Mouse (Mus musculus): ENCODE measurements at regions not wholly inside any gene's neighbourhood (a gene's known extent, or its start where the extent isn't known, plus 50 kb on each side); places are given as distances from the start of the nearest gene placed in this dataset.

DNA sequence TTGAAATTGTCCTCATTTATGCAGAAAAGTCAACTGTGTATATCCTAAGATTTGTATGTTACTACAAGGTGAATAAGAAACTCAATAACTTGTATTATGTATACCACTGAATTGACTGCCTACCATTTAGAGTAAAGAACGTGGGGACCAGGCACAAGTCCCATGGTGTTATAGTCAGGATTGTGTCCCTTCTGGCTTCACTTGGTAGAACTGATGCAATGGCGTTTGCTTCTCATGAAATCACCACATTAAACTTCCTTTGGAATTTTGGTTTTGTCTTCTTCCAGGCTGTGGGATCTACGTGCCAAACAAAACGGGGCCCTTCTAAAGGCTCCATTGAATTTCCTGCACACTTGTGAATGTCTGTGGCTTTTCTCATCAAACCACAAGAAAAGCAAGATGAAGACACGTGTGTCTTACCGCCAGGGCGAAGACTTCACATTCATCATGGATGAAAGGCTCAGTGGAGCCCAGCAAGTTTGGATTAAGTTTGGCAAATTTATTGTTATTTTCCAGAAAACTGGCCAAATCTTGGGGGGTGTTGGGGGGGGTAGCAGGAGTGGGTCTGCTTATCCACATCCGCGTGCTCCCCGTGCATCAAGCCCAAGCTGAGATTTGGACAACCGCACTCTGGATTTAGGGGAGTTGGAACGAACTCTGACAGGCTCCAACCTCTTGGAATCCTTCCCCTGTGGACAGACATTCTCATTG is 353.3 kb downstream of the Ankrd50 start:
- no peak for DNase-seq (ENCODE audit: low spot score in 2 of 2)

DNA sequence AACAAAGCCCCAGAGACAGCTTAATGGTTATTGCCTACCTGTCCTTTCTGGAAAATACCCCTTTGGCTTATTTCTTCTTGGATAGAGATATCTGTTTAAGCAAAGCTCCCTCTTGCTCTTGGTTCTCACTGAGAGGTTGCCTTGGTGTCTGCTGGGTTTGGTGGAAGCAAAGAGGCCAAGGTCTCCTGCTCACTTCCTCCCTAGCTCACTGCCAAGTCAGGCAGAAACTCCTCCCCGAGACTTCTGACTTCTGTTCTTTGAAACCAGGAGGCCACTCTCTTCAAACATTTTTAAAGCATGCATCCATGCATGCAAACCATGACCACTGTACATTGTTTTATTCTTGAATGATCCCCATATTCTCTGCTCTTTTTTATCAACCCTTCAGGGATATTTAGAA is 354.6 kb downstream of the Ankrd50 start:
- no peak for DNase-seq (ENCODE audit: low spot score in 2 of 2)

DNA sequence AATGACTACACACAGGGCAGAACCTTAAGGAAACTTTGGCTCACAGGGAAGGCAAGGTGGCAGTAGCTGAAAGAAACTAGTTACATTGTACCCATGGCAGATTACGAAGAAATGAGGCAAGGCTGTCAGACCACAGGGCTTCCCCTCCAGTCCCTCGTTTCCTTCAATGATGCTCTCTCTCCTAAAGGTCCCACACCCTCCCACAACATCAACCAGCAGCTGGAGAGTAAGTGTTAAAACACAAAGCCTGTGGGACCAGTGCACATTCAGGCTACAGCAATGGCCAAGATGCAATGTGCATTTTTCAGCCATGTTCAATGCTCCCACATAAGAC is 355.5 kb downstream of the Ankrd50 start:
- no peak for DNase-seq (ENCODE audit: low spot score in 2 of 2)

DNA sequence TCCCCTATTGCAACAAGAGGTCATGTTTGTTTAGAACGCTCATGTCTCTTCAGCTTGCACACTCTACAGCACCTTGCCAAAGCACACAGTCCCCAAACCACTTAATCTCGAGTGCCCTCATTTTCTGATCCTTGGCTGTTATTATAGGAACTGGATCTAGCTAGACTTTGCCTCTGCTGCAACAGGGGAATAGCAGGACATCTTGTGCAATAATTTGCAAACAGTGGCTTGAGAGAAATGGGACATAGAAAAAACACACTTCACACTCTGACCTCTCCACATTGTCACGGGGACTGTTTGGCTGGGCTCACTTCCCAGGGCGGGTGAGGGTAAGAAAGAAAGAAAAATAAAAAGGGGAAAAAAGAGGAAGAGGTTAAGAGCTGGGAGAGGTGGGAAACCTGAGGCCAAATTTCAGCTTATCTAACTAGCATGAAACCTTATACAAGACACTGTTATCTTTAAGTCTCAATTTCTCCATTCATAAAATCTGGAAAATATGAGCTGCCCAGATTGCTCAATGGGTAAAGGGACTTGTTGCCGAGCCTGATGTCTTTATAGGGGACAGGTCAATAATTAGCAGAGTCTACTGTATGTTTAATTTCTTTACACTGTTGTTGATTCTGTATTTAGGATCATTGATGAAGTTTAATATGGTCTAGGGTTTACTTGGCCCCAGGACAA is 356.0 kb downstream of the Ankrd50 start:
- no peak for DNase-seq (ENCODE audit: low spot score in 2 of 2)

DNA sequence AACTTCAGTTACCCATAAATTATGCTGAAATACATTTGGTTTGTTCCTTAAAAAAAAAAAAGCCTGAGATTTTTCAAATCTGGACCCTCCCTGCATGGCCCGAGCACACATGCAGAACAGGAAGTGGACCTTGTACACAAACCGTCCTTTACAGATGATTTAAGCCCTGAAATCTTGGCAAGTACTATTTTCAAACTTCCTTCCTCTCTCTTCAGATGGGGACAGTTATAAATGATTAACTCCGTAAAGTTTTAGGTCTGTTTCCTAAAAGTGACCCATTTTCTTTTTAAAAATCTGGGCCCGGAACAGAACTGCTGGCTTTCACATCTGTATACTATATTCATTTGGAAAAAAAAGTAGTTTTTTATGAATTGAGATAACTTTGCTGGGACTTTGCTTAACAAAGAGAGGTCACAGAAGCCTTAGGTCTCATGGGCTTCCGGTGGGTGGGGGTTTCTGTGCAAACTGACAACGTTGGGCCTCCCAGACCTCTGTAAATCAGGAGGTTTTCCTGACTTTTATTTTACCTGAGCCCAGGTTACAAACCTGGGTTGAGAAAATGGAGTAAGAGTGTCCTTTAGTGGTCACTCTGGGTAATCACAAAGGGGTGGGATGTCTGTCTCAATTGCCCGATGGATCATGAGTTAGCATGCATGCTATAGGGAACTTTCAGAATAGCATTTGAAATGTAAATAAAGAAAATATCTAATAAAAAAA is 368.4 kb downstream of the Ankrd50 start:
- no peak for DNase-seq (ENCODE audit: low spot score in 2 of 2)

DNA sequence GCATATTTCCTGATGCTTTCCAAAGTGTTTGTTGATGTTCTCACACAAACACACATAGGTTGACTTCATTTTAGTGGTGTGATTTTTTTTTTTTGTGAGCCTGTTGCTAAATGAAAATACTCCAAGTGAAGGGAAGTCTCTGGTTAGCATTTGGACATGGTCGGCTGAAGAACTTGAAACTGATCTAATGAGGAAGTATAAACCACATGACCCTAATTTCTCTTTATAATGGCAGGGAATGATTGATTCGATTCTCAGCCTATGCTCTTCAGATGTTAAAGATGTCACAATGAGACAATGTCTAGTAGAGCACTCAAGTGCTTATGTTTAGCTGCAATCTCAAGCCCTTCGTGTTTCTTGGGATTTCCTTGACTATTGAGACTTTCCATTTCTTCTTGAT is 372.1 kb downstream of the Ankrd50 start:
- no peak for DNase-seq (ENCODE audit: low spot score in 2 of 2)

GRCm38 (mm10) chr3:38105022-38105857 is 379.4 kb downstream of the Ankrd50 start:
- no peak for DNase-seq (ENCODE audit: low spot score in 2 of 2)

DNA sequence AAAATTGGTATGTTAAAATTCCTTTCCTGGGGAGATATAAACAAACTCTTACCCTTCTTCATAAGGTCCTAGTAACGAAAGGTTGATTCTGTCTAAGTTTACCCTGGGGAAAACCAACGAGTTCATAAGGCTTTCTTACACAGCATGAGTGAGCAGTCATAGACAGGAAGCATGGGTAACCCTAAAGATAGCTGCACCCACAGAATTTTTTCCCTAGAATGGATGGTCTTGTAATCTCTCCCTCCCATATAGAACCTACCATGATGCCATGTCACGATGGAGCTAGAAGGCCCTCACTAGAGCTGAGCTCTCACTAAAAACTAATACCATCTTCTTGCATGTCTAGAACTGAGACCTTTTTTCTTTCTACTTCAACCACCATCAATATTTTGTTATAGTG is 380.1 kb upstream of the Gm5148 start:
- no peak for DNase-seq (ENCODE audit: low spot score in 2 of 2)

DNA sequence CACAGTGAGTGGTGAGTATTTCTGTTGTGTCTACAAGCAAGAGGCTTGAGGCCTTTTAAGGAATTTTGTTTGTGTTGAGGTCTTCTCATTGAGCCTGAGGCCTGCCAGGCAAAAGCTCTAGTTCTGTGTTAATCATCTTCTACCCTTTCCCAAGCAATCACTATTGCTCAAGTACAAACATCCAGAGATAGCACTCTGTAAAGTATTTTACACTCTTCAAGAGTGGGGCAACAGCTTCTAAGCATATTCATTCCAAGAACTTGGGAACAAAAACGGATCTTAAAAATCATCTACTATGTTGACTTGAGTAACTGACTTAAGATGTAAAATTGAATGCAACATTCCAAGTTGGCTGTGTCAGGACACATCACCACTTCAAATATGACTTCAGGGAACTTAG is 378.7 kb upstream of the Gm5148 start:
- DNase-seq (ENCODE audit: low spot score in 2 of 2), result no peak

DNA sequence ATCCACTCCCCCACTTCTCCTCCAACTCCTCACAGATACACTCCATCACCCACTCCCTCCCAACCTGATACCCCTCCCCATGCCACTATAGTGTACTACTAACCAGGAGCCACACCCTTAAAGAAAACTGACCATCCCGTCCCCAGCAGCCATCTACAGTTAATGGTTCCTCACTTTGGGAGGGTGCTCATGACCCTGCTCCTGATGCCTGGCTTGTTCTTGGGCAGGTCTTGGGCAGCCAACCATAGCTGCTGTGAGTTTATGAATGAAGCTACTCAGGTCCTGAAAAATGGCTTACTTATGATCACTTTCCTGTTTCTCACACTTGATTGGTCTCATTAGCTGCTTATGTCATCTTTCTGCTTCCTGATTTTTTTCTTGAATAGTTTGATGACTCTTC is 377.9 kb upstream of the Gm5148 start:
- DNase-seq (ENCODE audit: low spot score in 2 of 2), result no peak

DNA sequence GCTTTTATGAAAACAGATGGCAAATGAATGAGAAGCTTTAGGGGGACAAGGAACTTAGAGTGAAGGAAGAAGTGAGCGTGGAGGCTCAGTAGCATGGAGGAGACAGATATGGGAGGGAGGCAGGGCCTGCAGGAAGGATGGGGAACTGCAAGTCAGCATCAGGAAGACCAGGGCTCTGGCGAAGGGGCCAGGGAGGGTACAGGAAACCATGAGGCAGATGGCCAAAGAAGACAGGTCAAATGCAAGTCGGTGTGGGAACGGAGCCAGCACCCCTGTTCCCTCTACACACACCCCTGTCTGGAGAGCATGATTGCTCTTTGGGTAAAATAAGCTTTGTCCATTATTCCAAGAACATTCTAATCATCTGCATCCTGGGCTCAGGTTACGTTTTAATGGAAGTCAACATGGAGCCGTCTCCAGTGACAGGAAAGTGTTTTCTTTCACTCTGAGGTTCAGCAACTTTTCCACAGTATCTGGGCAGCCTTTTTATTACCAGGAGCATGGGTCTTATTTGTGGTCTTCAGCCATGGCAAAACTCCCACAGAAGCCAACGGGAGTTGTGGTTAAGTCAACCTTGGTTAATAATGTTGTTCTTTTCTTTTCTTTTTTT is 370.2 kb upstream of the Gm5148 start:
- no peak for DNase-seq (ENCODE audit: low spot score in 2 of 2)

DNA sequence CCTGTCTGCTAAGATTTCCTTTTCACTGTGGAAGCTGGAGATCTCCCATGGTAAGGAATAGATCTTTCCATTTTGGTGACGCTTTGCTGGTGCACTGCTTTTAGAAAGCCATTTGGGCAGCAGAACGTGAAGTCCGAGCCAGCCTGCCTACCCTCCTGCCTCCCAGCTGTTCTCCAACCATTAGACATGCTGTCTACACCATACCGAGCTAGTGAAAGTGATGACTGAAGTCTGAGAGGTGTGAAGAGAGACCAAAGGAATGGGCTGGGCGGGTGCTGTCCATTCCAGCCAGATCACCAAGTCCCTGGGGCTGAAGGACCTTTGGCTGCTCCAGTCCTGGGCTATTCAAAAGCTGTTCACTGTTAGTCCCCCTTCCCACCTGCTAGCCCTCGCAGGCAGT is 360.3 kb upstream of the Gm5148 start:
- DNase-seq (ENCODE audit: low spot score in 2 of 2), result peak in 1 of 2 experiments; percentile 20

DNA sequence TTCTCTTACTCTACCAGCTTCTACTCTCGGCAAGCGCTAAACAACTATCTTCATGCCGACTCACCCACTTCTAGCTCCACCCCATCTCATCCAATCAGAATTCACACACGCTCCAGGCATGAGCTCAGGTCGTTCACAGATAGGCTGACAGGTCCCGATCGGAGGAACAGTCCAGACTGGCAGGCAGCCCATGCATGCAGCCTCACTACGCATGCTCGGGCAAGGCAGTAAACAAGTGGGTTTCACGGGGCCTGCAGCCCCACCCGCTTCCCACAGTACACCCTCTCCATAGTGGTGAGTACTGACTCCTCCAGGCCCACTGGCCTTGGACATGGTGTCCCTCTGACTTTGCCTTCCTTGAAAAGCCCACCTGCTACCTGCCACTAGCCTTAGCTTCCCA is 358.1 kb upstream of the Gm5148 start:
- no peak for DNase-seq (ENCODE audit: low spot score in 2 of 2)

- DNase-seq (ENCODE audit: low spot score in 2 of 2), result no peak
These were observed 352.5 kb upstream of the Gm5148 start for GRCm38 (mm10) chr3:38076835-38077234.

- DNase-seq (ENCODE audit: low spot score in 2 of 2), result no peak
These were observed 349.7 kb upstream of the Gm5148 start for GRCm38 (mm10) chr3:38073946-38074345.

DNA sequence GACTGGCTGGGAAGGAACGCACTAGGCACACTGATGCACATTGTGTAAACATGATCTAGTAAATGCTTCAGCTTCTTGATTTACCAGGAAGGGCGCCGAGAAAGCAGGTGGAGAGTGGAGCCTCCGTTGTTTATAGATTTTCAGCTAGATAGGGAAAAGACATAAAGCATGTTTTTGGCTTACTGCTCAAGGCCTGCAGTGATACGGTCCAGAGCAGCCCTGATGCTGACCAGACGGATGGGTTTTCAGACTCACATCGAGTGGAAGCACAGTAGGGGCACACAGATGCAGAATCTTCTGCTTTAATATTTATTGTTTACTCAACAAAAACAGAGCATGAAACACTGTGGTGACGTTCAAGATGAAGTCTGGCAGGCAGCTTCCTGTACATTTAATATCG is 331.3 kb upstream of the Gm5148 start:
- DNase-seq (ENCODE audit: low spot score in 2 of 2), result no peak

GRCm38 (mm10) chr3:38052941-38053340 is 328.7 kb upstream of the Gm5148 start:
- no peak for DNase-seq (ENCODE audit: low spot score in 2 of 2)

DNA sequence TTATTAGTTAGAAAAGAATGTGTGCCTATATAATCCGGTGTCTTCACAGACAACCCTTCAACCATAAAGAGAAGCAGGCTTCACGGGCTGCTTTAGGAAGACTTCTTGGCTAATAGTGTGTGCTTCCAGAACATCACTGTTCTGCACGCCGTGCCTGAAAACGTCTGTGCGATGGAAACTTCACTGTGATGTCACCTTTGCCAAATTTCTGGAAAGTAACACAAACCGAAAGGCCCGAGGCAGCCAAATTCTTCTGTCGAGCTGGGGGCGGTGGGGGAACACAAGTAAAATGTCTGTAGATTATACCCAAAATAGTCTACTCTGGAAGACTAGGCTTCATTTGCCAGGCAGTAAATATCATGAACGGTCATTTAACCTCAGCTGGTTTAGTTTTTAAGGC is 327.5 kb upstream of the Gm5148 start:
- DNase-seq (ENCODE audit: low spot score in 2 of 2), result no peak

DNA sequence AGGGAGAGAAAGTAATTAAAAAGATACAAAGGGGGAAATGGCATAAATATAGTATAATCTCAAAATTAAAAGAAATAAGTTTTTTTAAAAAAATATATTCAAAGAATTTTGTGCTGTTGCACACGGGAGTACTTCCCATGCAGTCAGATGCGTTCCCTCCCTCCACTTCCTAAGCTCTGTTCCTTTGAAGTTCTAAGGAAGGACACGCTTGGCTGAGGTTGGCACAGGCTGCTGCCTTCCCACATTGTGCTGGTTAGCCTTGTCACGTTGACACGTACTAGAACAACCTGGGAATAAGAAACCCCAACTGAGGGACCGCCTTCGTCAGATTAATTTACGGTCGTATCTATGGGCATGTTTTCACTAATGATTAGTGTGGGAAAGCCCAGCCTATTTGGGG is 326.6 kb upstream of the Gm5148 start:
- no peak for DNase-seq (ENCODE audit: low spot score in 2 of 2)

GRCm38 (mm10) chr3:38050366-38050765 is 326.1 kb upstream of the Gm5148 start:
- no peak for DNase-seq (ENCODE audit: low spot score in 2 of 2)

GRCm38 (mm10) chr3:38049290-38049689 is 325.0 kb upstream of the Gm5148 start:
- no peak for DNase-seq (ENCODE audit: low spot score in 2 of 2)

- no peak for DNase-seq (ENCODE audit: low spot score in 2 of 2)
These were observed 323.2 kb upstream of the Gm5148 start for GRCm38 (mm10) chr3:38047445-38047844.

Data from frontal cortex, postnatal 36 days (tissue).